Mouse (Mus musculus): ENCODE results near the gene Nup98.

The Nup98 gene

GRCm38 (mm10) chr7:102132395-102132794 is 77.6 kb downstream of the Nup98 start:
- DNase-seq (ENCODE audit: inconsistent age in 2 of 2, low spot score in 1 of 2): no peak

GRCm38 (mm10) chr7:102120326-102120725 is 89.7 kb downstream of the Nup98 start:
- no peak for DNase-seq (ENCODE audit: inconsistent age in 2 of 2, low spot score in 1 of 2)

DNA sequence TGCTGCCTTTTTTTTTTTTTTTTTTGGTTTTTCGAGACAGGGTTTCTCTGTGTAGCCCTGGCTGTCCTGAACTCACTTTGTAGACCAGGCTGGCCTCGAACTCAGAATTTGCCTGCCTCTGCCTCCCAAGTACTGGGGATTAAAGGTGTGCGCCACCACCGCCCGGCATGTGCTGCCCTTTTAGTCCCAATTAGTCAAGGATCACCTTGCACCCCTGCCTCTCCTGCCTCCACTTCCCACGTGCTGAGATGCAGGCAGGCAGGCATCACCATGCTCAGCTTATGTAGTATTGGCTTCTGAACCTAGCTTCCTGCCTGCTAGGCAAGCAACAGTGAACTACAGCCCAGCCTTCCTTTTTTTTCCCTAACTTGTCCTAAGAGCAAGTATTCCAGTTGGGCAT is 92.6 kb downstream of the Nup98 start:
- no peak for DNase-seq (ENCODE audit: inconsistent age in 2 of 2, low spot score in 1 of 2)

GRCm38 (mm10) chr7:102116579-102117331 is 93.2 kb downstream of the Nup98 start, which contains the start of gene Chrna10:
Gene Chrna10, minus strand, starts transcription at chr7:102116828.
- DNase-seq (ENCODE audit: inconsistent age in 2 of 2, low spot score in 1 of 2): no peak

DNA sequence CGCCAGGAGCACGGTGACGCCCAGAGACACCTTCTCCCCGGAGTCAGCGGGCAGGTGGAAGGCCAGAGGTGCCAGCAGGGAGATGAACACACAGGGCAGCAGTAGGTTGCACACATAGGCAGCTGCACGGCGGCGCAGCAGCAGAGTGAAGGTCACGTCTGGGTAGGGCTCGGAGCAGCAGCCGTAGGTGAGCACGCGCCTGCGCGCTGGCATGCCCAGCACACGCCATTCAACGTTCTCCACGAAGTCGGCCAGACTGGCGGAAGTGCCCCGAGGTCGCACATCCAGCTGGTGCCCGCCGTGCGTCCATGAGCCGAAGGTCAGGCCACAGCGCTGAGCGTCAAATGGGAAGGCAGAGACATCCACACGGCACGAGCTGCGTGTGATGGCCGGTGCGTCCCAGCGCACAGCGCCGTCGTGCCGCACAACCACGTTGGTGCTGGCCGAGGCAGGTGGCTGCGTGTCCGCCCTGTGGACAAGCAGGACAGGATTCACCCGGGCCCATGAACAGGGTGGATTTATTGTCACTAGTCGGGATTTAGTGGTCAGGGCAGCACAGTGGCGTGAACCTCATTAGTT is 96.7 kb downstream of the Nup98 start:
- peak in 1 of 2 experiments; percentile 29 for DNase-seq (ENCODE audit: inconsistent age in 2 of 2, low spot score in 1 of 2)

DNA sequence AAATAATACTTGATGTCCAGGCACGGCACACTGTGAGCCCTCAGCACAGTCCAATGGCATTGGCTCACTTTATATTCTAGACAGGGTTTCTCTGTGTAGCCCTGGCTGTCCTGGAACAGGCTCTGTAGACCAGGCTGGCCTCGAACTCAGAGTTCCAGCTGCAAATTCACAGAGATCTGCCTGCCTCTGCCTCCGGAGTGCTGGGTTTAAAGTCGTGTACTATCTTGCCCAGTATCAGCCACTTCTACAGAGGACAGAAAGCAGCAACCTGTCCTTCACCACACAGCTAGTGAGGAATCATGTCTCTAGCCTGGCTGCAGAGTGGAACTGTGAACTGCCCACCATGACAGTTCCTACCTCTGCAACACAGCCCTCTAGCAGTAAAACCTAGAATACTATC is 100.2 kb downstream of the Nup98 start:
- DNase-seq (ENCODE audit: inconsistent age in 2 of 2, low spot score in 1 of 2): no peak

DNA sequence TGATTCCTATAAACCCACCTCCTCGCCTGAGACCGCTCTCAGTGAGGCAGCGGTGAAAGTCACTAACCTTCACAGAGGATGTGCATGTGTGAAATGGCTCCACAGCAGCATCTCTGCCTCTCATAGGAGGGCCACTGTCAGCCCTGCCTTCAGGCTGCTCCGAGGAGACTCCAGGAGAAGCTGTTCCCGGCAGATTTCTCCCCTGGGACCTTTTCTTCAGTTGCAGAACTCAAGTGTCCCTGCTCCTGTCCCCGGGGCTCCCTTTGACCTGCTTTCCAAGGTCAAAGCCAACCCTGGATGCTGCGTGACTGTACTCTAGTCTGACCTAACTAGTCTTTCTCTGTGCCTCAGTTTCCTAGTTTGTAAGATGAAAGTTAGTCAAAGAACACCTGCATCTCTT is 100.8 kb downstream of the Nup98 start, which contains the start of gene Art5:
Gene Art5, minus strand, starts transcription at position 319 of the 400 bp plus-strand sequence.
- no peak for DNase-seq (ENCODE audit: inconsistent age in 2 of 2, low spot score in 1 of 2)

GRCm38 (mm10) chr7:102108206-102108605 is 101.8 kb downstream of the Nup98 start:
- no peak for DNase-seq (ENCODE audit: inconsistent age in 2 of 2, low spot score in 1 of 2)

- DNase-seq (ENCODE audit: inconsistent age in 2 of 2, low spot score in 1 of 2): peak in 1 of 2 experiments; percentile 39
Measured at GRCm38 (mm10) chr7:102106700-102107141, 103.3 kb downstream of the Nup98 start.

GRCm38 (mm10) chr7:102104126-102104525 is 105.8 kb downstream of the Nup98 start:
- DNase-seq (ENCODE audit: inconsistent age in 2 of 2, low spot score in 1 of 2): no peak

DNA sequence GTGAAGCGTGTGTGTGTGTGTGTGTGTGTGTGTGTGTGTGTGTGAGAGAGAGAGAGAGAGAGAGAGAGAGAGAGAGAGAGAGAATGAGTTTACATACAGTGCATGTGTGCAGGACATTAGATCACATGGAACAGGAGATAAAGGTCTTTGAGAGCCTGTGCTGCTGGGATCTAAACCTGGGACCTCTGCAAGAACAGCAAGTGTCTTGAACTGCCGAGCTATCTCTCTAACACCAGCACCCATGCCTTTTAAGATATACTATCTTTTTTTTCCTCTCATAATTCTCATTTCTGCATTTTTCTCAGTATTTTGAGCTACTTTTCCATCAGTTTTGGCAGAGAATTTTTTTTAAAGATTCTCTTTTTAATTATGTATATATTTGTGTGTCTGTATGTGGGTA is 106.4 kb downstream of the Nup98 start:
- no peak for DNase-seq (ENCODE audit: inconsistent age in 2 of 2, low spot score in 1 of 2)

DNA sequence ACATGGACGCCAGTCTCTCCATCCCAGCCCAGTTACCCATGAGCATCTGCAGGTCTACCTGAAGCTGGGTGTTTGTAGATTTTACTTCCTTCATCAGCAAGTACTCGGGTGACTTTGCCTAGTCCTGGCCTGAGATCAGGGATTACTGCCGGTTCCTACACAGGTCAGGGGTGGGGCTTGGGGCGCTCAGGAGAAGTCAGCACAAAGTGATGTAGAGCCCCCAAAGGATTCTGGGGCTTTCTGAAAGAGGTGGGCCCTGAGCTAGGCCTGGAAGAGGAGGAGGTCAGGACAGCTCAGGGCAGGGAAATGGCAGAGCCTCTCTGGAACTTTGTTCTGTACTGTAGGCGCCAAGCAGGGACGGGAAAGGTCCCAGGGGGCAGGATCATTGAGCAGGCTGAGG is 107.3 kb downstream of the Nup98 start:
- DNase-seq (ENCODE audit: inconsistent age in 2 of 2, low spot score in 1 of 2): no peak

DNA sequence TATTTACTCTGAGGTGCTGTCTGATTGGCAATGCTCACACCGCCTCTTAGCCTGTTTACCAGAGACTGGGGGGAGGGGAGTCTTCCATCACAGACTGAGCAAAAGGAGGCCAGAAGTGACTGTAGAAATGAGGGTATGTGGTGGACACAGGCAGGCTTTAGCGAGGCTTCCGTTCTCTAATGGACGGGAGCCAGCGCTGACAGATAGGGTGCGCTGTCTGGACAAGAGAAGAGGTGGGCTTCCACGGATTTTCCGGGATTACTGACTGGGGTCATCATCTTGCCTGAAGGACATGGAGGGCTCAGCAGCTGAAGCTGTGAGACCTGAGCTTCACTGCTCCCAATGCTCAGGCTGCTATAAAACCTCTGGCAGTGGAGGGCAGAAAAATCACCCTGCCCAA is 107.7 kb downstream of the Nup98 start:
- no peak for DNase-seq (ENCODE audit: inconsistent age in 2 of 2, low spot score in 1 of 2)

DNA sequence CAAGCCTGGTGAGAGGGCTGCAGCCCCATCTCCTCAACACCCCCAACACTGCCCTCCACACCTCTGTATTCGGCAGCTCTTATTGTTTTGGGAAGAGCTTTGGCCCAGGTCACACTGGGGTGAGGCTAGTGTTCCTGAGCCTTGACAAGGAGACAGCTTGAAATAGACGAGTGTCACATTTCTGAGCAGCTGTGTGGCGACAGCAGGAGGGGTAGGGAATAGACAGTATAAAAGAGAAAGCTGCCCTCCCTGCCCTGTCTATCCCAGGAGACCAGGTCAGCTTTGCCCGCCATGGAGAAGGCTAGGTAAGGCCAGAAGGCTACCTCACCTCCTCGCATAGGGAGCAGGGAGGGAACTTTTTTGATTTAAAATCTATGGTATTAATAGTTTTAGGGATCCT is 108.5 kb downstream of the Nup98 start, which contains the start of gene Art1:
Gene Art1, plus strand, starts transcription at position 257 of the 400 bp plus-strand sequence.
- no peak for DNase-seq (ENCODE audit: inconsistent age in 2 of 2, low spot score in 1 of 2)

DNA sequence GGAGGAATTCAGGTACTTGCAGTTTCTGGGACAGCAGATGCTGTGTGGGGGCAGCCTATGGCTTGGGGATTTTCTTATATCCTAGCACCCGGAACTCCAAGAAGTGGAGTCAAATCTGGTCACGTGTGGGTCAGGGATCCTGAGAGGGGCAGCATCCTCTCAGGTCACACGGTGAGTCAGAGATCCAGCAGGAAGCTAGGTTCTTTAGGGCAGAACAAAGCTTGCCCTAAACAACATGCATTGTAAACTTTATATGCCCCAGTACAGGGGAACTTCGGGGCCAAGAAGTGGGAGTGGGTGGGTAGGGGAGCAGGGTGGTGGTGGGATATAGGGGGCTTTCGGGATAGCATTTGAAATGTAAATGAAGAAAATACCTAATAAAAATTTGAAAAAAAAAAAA is 109.1 kb downstream of the Nup98 start:
- no peak for DNase-seq (ENCODE audit: inconsistent age in 2 of 2, low spot score in 1 of 2)

DNA sequence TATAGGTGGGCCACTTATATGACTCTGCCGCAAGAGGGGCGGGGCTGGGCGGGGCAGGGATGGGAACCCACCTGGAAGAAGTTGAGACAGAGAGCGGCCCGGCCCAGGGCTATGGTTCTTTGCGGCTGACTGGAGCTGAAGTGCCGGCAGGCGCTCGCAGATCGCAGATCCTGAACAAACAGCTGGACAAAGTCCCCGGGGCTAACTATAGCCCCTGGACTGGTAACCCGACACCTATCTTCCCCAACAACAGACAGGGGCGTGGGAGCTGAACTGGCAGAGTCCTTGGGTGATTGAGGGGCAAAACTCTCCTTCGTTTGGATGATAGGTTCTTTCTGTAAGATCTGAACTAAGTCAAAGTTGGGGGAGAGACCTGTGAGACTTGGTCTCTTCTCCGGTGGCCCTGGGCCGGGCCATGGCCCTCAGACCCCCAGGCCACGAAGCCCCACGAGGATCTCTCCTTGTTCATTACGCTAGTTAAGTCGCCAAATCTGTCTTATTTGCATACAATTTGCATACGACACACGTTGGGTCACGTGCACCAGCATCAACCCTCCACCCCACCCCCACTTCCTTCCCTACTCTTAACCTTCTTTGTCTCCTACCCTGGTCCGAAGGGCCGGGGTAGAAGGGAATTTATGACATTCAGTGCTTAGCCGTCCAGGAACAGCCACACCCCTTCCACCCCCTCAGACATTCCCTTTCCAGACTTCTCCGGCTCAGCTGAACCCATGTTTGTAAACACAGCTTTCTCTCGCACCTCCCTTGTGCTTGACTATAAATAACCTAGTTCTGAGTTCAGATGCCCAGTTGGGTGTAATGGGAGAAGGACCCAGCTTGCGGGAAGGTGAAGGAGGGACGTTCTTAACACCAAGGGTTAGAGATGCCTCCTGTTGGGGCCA is 110.0 kb downstream of the Nup98 start:
- DNase-seq (ENCODE audit: inconsistent age in 2 of 2, low spot score in 1 of 2): no peak

DNA sequence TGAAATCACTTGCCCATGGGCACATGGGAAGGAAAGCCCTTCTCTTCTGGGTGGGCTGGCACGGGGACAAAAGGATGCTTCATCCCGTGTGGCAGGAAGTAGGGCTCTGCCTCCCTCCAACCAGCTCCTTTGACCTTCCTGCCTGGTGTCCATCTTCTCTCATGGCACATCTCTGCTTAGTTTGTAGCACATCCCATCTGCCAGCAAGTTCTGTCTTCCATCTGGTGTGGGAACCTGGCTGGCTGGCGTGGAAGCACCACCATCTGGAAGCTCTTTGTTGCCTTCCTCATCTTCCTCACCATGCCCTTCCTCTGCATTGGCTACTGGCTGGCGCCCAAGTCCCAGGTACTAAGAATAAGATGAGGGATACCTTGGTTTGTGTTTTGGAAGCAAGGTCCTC is 122.6 kb downstream of the Nup98 start:
- DNase-seq (ENCODE audit: inconsistent age in 2 of 2, low spot score in 1 of 2): no peak

DNA sequence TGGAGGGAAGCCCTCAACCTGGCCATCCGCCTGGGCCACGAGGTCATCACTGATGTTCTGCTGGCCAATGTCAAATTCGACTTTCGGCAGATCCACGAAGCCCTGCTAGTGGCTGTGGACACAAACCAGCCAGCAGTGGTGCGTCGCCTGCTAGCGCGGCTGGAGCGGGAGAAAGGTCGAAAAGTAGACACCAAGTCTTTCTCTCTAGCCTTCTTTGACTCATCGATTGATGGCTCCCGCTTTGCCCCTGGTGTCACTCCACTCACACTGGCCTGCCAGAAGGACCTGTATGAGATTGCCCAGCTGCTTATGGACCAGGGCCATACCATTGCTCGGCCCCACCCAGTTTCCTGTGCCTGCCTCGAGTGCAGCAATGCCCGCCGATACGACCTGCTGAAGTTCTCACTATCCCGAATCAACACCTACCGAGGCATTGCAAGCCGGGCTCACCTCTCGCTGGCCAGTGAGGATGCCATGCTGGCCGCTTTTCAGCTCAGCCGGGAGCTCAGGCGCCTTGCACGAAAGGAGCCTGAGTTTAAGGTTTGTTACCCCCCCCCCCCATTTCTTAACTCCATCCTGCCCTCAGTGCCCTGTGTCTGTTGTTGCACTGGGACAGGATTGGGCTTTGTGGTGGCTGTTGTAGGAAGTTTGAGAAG is 125.8 kb downstream of the Nup98 start:
- DNase-seq (ENCODE audit: inconsistent age in 2 of 2, low spot score in 1 of 2): no peak

- no peak for DNase-seq (ENCODE audit: inconsistent age in 2 of 2, low spot score in 1 of 2)
Measured at GRCm38 (mm10) chr7:102082816-102083215, 127.2 kb downstream of the Nup98 start, which contains the start of gene Trpc2. Gene Trpc2, plus strand, starts transcription at chr7:102083116.

DNA sequence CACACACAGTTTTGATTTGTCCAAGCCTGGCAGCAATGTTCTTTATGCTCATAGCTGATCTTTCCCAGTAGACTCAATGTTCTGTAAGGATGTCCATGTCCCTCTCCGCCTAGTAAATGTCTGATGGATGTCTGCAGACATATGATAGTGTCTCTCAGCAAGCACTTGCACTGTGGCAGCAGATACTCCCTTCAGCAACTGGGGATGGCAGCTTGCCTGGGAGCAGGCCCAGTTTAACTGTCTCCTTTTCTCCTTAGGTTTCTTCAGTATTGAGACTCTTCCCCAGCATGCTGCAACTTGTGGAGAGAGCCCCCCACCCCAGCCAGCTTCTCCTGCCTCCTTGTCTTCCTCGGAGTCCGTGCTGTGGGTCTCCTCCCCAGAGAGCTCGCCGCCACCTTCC is 128.2 kb downstream of the Nup98 start:
- DNase-seq (ENCODE audit: inconsistent age in 2 of 2, low spot score in 1 of 2): no peak

- no peak for DNase-seq (ENCODE audit: inconsistent age in 2 of 2, low spot score in 1 of 2)
Measured at GRCm38 (mm10) chr7:102080311-102080710, 129.7 kb downstream of the Nup98 start.

All from adrenal gland, adult (tissue).